Mouse (Mus musculus) kidney, adult 2 months (tissue): ENCODE measurements at regions not wholly inside any gene's neighbourhood (a gene's known extent, or its start where the extent isn't known, plus 50 kb on each side); places are given as distances from the start of the nearest gene placed in this dataset.
"Not testable (repeated sequence)": the region's sequence is repeated elsewhere in the genome, so short reads cannot be mapped to it uniquely, and the experiment has no call there.

ENCODE experiments used
- CTCF ChIP-seq: fragments of 200-500 bp; conservative IDR thresholded peaks from 2 replicates; pipeline ENCODE4 v1.5.1; 2011; ENCODE audit warnings: low read depth, mild to moderate bottlenecking, control low read depth, low read length, moderate library complexity, mixed read lengths; ENCODE audit not compliant: insufficient read depth, insufficient read length
- POLR2A ChIP-seq: fragments of 200-500 bp; IDR thresholded peaks from one replicate; pipeline ENCODE4 v1.6.1; 2011; ENCODE audit warnings: low read depth, low read length, control low read depth

DNA sequence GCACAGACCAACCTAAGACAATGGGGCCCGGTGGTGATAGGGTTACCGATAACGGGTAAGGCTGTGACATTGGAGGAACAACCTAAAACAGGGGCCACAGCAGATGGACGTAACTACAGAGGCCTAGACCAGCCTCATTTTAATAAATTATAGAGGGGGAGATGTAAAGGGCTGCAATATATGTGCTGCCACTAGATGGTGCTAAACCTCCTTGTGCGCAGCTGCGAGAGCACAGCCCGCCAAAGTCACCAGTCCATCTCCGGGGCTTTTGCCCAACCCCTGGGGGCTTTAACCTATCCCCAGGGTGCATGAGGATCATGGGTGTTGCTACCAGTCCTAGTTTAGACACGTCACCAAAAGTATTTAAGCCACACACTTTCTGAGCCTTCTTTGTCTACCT, 202.9 kb upstream of the Gm4985 start:
- TF ChIP-seq POLR2A, CTCF: not testable (repeated sequence)
